Mouse (Mus musculus): ENCODE data around the gene Pnpla1.

- TF ChIP-seq CTCF (IDR thresholded peaks at IDR 0.05): no peak
- no peak for TF ChIP-seq POLR2A (IDR thresholded peaks at IDR 0.05; ENCODE audit: insufficient read depth, low read depth, low read length)
Measured at GRCm38 (mm10) chr17:28837840-28838239, 20.4 kb upstream of the Pnpla1 start.
